Mouse (Mus musculus) E14TG2a.4 (cell line): ENCODE results near the gene Cavin4.

Experiments used
- CTCF ChIP-seq: conservative IDR thresholded peaks from 2 replicates; pipeline ENCODE4 v1.5.1; 2014; ENCODE audit warnings: low read length
- NANOG ChIP-seq: IDR thresholded peaks from 2 replicates; pipeline ENCODE4 v1.6.1; 2014; ENCODE audit warnings: borderline replicate concordance, low read length, mixed read lengths
- POU5F1 ChIP-seq: IDR thresholded peaks from 2 replicates; pipeline ENCODE4 v1.6.1; 2014; ENCODE audit warnings: low read length, borderline replicate concordance

GRCm38 (mm10) chr4:48680214-48680613 lies 16.9 kb downstream of the Cavin4 start:
- TF ChIP-seq CTCF (no peak), POU5F1 (no peak), NANOG (no peak)
